Mouse (Mus musculus) heart, adult 9 months (tissue): ENCODE data around the gene Gigyf1.

Experiments used
- DNase-seq, 2 experiments: peaks; one replicate each; pipeline ENCODE4 v3.0.0; 2022; ENCODE audit warnings: low spot score in 2 of 2

The Gigyf1 gene

DNA sequence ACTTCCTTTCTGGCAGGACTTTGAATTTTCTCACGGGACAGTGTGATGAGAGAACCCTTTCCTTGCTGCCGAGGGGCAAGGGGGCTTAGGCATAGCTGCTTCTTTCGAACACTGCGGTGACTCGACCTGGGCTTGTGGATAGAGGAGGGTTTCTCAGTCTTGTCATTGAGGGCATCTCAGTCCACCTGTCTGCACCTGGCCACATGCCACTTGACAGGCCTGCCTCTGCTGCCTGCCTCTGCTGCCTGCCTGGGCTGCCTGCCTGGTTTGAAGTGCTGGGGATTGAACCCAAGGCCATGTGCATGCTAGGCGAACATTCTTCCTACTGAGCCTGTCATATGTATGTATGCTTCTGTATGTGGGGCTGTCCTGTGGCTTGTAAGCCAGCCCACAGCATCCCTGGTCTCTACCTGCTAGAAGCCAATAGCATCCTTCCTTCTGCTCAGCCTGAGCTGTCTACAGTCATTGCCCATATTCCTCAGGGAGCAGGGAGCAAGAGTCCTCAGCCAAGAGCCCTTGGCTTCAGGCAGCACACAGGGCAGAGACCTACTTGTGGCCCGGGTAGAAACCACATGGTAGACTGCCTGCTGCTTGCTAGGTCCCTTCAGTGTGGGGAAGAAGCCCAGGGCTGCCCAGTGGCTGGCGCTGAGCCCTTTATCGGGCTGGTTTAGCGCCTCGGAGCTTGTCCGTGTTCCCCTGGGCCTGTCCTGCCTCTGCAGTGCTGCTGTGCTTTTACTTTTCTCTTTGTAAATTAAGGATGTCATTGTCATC, 4.2 kb upstream of the Gigyf1 start:
- no peak for DNase-seq

DNA sequence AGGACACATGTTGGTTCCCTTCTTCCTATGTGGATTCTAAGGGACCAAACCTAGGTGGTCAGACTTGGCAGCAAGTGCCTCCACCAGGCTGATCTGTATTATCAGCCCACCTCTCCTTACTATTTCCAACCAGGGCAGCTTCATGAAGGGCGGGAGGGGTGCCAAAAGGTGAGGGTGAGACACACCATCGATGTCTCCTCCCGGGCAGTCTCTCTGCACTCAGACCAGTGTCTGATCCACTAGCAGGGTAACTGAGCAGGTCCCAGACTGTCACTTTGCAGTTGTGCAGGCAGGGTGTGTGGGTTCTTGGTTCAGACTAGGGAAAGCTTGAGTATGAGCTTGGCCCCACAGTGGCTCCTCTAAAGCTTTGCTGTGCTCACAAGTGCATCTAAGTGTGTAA, 3.5 kb upstream of the Gigyf1 start:
- DNase-seq = no peak

DNA sequence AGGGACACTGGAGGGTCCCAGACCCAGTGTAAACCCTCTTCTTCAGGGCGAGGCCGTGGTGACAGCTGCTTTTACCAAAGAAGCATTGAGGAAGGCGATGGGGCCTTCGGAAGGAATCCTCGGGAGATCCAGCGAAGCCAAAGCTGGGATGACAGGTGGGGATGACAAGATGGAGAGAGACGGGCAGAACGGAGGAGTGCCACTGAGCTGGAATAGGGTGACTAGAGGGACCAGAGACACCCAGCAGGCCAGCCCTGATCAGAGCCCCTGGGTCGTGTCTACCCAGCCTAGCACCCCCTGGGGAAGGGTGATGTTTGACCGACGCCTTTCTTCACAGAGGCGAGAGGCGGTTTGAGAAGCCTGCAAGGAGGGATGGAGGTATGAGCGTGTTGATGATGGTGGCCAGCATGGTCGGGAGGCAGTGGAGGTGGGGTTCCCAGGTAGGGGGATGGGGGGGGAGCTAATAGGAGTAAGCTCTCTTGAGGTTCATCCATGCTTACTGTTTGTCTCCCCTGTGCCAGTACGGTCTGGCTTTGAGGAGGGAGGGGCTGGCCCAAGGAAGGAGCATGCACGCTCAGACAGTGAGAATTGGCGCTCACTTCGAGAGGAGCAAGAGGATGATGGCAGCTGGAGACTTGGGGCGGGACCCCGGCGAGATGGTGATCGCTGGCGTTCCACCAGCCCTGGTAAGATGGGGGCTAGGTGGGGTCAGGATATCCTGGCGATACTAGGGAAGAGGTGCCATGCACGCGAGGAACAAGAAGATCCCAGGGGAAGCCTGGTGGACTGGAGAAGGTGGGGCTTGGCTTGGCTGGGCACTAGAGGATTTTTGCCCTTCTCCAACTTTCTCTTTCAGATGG, 1.6 kb downstream of the Gigyf1 start:
- DNase-seq = no peak

DNA sequence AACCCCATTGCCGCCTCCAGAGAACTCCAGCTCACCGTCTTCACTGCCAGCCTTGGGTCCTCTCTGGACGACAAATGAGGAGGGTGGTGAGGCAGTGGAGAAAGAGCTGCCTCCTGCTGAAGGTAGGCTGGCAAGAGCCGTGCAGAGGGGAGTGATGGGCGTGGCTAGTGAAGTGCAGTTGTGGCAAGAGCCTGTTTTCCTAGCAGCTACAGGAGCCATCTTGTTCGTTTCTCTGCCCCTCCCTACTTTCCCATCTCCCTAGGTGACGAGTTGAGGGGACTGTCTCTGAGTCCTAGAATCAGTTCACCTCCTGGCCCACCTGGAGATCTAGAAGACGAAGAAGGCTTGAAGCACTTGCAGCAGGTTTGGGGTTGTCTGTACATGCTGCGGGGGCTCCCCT, 3.5 kb downstream of the Gigyf1 start:
- no peak for DNase-seq

DNA sequence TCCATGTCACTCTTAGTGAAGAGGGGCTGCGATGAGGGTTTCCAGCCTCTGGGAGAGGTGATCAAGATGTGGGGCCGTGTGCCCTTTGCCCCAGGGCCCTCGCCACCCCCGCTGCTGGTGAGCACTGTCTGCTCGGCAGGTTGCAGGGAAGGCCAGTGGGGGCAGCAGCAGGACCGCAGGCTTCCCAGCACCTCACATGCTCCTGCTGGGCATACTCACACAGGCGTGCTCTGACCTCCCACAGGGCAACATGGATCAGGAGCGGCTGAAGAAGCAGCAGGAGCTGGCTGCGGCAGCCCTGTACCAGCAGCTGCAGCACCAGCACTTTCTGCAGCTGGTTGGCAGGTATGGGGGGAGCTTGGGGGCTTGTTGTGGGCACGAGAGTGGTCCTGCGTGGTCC, 4.4 kb downstream of the Gigyf1 start:
- DNase-seq = no peak

DNA sequence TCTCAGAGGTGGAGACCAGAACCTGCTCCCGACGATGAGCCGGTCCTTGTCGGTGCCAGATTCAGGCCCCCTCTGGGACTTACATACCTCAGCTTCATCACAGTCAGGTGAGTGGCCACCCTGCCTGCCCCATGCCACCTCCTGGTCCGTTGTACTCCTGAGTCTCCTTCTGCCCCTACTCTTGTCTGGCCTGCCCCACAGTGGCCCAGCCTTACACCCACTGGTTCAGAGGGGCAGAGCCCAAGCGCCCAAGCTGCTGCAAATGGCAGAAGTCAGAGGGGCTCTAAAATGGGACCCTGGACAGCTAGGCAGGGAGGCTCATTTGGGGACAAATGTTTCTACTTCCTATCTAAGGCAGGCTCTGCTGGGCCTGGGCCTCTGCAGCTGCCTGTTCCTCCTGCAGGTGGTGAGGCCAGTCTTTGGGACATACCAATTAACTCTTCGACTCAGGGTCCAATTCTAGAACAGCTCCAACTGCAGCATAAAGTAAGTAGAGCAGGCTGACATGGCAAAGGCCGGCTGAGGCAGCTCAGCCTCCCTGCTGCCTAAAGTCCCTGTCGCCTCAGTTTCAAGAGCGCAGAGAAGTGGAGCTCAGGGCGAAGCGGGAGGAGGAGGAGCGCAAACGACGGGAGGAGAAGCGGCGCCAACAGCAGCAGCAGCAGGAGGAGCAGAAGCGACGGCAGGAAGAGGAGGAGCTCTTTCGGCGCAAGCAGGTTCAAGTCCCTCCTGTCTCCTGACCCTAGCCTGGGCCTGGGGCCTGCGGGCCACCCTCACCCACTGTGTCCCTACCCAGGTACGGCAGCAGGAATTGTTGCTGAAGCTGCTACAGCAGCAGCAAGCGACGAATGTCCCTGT, 5.3 kb downstream of the Gigyf1 start:
- DNase-seq = no peak

DNA sequence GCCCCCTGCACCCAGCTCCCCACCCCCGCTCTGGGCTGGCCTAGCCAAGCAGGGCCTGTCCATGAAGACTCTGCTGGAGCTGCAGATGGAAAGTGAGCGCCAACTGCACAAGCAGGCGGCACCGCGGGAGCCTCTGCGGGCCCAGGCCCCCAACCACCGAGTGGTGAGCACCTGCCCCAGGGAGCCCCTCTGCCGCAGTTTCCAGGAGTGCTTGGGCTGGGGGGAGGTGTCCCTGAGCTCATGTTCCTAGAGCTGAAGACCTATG, 5.8 kb downstream of the Gigyf1 start:
- DNase-seq = no peak

DNA sequence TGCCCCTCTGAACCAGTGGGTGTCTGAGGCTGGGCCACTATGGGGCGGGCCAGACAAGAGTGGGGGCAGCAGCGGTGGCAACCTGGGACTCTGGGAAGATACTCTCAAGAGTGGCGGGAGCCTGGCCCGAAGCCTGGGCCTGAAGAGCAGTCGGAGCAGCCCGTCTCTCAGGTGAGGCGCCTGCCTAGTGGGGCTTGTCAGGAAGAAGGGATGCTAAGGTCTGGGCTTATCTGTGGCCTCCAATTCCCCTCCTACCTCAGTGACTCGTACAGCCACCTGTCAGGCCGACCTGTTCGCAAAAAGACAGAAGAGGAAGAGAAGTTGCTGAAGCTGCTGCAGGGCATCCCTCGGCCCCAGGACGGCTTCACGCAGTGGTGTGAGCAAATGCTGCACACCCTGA, 6.3 kb downstream of the Gigyf1 start:
- no peak for DNase-seq

DNA sequence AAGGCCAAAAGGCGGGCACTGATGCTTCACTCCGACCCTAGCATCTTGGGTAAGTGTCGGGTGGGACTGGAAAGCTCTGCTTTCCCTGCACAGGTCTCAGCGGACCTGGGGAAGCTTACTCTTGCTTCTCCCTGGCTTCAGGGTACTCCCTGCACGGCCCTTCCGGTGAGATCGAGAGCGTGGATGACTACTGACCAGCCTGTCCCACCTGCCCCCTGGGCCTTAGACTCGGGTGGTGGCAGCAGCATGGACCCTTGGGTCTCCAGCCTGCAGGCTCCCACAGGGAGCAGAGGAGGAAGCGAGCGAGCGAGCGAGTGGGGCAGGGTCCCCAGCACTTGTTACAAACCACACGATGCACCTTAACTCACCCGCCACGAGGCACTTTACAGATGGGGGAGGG, 7.2 kb downstream of the Gigyf1 start:
- no peak for DNase-seq

DNA sequence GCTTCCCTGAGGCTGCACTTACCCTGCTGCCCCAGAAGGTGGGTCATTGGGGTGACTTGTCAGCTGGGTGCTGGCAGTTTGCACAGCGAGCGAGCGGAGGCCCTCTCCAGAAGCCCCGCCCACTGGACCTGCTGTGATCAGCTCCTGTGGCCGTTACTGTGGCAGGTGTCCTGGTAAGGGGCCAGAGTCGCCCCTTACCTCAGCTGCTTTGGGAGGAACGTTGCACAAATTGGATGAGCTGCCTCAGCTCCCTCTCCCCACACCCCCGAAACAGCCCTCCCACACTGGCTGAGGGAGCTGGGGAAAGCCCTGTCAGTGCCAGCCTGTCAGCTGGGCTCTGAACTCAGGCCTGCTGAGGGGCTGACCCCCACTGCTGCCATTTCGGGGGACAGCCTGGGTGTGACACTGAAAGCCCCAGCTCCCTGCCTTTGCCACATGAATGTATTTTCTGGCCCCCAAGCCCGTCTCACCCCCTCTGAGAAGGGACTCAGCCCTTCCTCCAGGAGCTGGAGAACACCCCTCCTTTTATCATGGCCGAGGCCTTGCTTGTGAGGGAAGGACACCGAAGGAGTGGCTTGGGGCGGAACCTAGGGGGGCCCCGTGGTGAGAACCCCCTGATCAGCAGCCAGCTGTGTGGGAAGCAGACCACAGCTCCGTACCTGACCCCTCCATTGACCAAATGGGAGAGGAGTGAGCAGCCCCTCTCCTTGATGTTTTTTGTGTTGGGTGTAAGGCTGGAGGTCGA, 8.0 kb downstream of the Gigyf1 start:
- DNase-seq = no peak

DNA sequence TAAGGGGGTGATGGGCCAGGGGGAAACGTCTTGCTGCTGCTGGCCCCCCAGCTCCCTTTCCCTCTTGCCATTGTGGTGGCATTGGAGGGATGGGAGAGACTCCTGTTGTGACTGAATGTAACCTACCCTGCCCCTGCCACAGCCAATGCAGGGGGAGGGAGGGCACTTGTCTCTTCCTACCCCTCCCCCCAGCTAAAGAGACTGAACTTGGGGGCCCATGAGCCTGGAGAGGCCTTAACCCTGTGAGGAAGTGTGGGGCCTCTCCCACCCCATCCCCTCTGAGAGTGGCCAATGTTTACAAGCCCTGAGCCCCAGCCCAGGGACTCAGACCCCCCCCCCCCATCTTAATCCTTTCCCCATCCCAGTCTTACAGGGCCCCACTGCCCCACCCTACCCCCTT, 9.1 kb downstream of the Gigyf1 start:
- no peak for DNase-seq

DNA sequence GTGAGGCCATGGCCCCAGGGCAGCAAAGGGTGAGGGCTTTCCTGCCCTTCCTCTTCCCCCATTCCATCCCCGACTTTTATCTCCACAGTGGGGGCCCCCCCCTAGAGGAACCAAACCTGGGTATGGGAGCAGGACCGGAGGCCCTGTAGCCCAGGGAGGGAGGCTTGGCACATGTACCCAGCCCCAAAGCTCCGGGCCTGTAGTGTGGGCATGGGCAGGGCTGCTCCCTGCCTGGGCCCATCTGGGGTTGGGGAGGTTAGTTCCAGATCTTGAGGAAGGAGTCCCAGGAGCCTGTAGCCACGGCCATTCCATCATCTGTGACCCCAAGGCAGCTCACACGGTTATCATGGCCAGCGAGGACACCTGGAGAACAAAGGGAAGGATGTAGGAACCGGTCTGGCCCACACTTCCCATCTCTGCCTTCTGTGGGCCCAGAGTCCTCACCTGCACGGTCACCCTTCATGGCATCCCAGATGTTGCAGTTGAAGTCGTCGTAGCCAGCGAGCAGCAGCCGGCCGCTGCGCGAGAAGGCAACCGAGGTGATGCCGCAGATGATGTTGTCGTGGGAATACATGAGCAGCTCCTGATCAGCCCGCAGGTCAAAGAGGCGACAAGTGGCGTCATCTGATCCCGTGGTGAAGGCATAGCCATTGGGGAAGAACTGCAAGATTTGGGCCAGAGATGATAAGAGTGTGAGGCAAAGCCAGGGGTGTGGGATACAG, 10.1 kb downstream of the Gigyf1 start:
- DNase-seq = no peak

DNA sequence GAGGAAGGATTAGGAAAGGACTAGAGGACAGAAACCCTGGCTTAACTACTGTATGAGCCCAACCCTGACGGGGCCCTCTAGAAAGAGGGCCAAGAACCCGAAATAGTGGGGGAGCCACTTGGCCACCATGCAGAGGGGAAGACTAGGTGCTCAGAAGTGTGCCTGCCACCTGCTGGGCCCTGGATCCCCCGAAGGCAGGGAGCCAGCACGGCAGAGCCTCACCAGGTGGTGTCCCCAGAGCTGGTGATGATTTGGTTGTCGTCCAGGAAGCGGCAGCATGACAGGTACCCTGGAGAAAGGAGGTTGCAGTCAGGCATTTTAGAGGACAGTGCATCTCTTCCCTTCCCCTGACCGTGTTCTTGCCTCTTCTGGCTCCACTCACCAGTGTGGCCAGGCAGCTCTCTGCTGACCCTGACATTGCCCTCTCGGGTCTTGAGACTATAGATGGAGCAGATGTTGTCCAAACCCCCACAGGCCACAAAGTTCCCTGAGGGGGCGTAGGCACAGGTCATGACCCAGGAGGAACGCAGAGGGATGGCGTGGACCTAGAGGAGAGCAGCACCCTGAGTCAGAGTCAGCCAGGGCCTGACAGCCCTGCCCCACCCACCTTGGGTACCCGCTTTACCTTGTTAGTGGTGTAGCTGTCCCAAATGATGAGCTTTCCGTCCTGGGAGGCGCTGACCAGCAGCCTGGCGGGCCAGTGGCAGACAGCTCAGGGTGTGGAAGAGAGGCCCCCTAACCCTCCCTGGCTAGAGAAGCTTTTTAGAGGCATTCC, 11.1 kb downstream of the Gigyf1 start:
- no peak for DNase-seq

DNA sequence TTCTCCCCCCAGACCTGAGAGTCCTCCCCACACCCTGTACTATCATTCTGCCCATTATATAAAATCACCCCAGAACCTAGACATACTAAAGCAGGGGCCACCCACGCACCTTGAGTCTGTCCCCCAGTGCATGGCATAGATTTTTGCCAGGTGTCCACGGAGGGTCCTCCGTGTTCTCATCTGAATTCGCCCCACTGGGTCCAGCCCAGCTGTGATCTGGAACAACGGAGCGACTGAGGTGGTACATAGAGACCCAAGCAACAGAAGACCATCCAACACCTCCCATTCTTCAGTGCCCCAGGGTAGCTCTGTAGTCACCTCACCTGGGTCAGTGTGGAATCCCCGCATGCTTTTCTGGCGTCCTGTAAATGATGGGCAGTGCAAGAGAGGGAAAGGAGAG, 11.7 kb downstream of the Gigyf1 start:
- DNase-seq = no peak

DNA sequence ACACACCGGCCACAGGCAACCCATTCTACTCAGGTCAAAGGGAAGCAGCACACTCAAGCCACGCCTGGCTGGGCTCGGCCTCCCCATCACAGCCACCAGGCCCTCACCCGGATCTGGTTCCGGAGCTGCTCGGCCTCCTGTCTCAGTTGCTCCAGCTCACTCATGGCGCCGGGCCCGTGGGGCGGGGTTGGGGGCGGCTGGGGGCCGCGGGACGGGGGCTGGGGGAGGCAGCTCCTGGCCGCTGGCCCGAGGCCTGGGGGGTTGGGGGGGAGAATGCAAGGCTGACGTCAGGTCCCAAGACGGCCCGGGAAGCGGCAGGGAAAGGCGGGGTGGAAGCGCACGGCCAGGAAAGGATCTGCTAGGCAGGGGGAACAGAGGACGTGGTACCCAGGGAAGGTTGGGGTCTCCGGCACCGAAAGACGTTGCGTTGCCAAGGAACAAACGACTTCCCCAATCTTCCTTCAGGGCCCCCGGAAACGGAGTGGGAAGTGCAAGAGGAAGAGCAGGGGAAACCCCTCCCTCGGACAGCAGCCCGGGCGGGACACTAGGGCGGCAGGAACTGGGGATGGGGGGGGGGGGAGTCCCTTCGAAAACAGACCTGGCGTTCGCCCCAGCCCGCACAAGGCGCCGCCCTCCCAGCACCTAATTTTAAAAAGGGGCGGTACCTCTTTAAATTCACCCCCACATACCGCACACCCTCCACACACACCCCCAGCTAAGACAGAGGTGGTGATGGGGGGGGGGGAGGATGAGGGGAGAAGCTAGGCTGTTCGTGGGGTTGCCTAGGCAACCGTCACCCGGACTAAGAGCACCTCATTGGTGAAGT, 12.5 kb downstream of the Gigyf1 start:
- peak; percentile 75 to 85 for DNase-seq

DNA sequence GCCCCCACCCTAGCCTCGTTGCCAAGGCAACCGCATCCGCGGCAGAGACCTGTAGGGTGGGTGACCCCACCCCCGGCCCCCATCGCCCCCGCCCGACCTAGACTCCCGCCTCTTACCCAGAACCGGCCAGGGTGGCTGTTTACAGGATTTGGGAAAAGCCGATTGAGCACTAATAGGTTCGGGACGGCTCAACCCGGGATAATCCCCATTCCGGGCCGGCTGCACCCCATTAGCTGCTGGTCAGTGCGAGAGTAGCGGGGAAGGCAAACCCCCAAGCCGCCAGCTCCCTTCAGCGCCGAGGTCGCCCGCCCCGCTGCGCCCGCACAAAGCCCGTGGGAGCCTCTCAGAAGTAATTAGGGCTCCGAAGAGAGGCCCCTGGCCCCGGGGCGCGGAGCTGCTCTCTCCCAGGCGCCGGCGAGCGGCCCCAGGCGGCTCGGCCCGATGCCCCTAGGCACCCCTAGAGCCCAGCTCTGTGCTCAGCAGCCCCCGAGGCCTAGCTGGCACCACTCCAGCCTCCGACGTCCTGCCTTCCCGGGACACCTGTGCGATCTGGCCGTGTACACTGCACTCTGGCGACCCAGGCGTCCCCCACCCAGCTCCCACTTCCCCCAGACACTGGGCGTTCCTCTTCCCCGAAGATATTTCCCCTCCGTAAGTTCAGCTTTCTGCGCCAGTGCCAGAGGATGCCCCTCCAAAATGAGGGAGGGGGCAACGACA, 13.2 kb downstream of the Gigyf1 start:
- peak in 1 of 2 experiments; percentile 62 for DNase-seq

DNA sequence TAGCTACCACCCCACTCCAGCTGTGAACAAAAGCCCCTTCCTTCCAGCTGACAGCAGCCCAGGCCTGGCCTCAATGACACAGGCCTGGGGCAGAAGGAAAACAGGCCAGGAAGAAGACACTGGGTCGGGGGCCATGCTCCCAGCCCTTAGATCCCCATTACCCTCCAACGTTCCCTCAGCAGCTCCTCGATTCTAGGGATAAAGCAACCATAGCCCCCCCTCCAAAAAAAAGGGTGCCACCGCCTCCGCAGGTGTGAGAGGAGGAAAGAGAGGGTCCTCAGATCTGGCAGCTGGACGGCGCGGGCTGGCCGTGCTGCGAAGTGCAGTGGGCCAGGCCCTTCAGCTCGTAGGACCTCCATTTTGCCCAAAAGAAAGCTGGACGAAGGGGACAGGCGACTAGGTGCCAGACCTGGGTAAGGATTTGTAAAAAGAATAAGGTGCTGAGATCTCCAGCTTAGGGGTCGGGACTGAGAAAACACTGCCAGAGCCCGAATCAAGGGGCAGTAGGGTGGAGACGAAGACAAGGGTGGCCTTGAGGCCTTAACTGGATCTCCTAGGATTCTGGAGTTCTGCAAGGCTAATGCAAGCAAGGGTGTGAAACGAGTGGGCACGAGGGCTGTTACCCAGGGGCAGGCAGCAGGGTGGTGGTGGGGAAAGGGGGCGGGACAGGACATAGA, 13.9 kb downstream of the Gigyf1 start:
- no peak for DNase-seq

DNA sequence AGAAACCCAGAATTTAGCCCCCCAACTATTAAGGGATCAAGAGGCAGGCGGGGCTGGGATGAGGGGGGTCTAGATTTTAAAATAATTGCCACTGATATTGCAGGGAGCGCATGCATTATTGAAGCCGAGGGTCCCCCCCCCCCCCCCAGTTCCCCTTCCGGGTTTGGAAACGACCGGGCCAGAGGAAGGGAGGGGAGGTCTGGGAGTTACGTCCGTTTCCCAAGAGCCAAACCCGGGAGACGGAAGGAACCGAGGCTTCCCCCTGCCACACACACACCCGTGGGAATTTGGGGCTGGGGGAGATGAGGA, 14.4 kb downstream of the Gigyf1 start:
- no peak for DNase-seq
